Mouse (Mus musculus) layer of hippocampus, postnatal 10 days (tissue): ENCODE measurements around the gene Tmem92. TPM values are rescaled to one million over a fixed set of nuclear protein-coding genes. Genes with fewer than 3 reads are reported as not detected.

Experiments
- DNase-seq, 2 experiments: peaks; one replicate each; pipeline ENCODE4 v3.0.0; 2021; ENCODE audit warnings: low spot score in 2 of 2
- total RNA-seq, 2 experiments: library from RNA; stranded (reverse); gene quantifications; 2 replicates each; pipeline ENCODE4 v1.2.3; 2021

Gene Tmem92
- total RNA-seq, 2 experiments from 2014 or later, result not detected

DNA sequence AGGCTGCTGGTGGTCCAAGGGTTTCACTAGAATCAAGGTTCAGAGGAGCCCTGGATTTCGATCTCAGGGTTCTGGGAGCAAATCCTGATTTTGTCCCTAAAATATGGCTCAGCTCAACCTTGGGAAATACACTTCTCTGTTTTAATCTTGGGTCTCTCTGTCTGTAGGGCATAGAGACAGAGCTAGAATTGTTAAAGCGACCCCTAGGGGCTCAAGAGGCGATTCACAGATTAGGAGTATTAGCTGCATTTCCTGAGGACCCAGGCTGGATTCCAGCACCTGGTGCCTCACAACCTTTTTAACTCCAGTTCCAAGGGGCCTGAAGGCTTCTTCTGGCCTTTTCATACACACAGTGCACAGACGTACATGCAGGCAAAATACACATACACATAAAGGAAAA lies 52.9 kb downstream of the Tmem92 start:
- no peak for DNase-seq

DNA sequence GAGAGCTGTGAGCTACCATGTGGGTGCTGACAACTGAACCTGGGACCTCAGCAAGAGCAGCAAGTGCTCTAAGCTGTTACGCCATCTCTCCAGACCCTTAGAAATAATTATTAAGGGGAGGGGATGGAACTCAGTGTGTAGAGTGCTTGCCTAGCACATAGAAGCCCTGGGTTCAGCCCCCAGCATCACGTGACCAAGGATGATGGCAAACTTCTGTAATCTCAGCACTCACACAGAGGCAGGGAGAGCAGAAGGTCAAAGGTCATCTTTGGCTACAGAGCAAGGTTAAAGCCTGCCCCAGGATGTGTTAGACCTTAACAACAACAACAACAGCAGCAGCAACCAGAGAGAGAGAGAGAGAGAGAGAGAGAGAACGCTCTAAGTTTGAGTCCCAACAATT lies 54.0 kb downstream of the Tmem92 start:
- DNase-seq, result no peak

DNA sequence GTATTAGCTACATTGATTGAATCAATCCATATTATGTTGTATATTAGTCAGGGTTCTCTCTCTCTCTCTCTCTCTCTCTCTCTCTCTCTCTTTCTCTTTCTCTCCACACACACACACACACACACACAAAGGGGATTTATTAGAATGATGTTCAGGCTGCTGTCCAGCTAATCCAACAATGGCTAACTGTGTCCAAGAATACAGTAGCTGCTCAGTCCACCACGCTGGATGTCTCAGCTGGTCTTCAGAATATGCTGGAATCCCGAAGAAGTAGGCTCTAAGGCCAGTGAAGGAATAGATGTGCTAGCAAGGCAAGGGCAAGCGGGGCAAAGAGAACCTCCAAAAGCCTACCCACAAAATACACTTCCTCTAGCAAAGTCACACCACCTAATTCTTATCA lies 55.2 kb downstream of the Tmem92 start:
- no peak for DNase-seq

Other genes starting within 250 kb of the Tmem92 start
- 10 to 100 TPM; 13.1 to 14.1 TPM for gene Rsad1, start 233.4 kb downstream of the Tmem92 start, total RNA-seq
- 1 to 10 TPM in 1 of 2 experiments, under 1 TPM in 1; 0.78 to 1.4 TPM for gene Chad, start 217.7 kb downstream of the Tmem92 start, total RNA-seq
- gene Acsf2, start 180.8 kb downstream of the Tmem92 start, total RNA-seq, result 10 to 100 TPM; 21.2 to 21.6 TPM
- 10 to 100 TPM; 84.6 to 87.2 TPM for gene Lrrc59, start 152.9 kb downstream of the Tmem92 start, total RNA-seq
- gene Mrpl27, start 128.9 kb downstream of the Tmem92 start, total RNA-seq, result 10 to 100 TPM; 61.8 to 62.3 TPM
- gene Eme1, start 128.7 kb downstream of the Tmem92 start, total RNA-seq, result 1 to 10 TPM in 1 of 2 experiments, under 1 TPM in 1; 0.40 to 1.1 TPM
- 10 to 100 TPM; 24.7 to 30.4 TPM for gene Xylt2, start 105.2 kb downstream of the Tmem92 start, total RNA-seq
- gene Gm11541, start 78.2 kb downstream of the Tmem92 start, total RNA-seq, result not detected
- under 1 TPM; 0.65 to 0.71 TPM for gene Cdc34b, start 40.9 kb downstream of the Tmem92 start, total RNA-seq
- gene Col1a1, start 153.5 kb upstream of the Tmem92 start, total RNA-seq, result 10 to 100 TPM; 60.6 to 66.1 TPM
- not detected for gene Hils1, start 184.9 kb upstream of the Tmem92 start, total RNA-seq
- under 1 TPM; 0.66 to 0.78 TPM for gene Sgca, start 193.6 kb upstream of the Tmem92 start, total RNA-seq
- 100 to 1,000 TPM; 501 TPM for gene Ppp1r9b, start 208.3 kb upstream of the Tmem92 start, total RNA-seq
- gene Samd14, start 227.2 kb upstream of the Tmem92 start, total RNA-seq, result 100 to 1,000 TPM; 107 TPM